Mouse (Mus musculus) layer of hippocampus, adult 8-10 months (tissue): ENCODE results near the gene Esr1. TPM values are rescaled to one million over a fixed set of nuclear protein-coding genes. Genes with fewer than 3 reads are reported as not detected.

Experiments
- total RNA-seq, 4 experiments: library from RNA; stranded (reverse); gene quantifications; 2 replicates each; pipeline ENCODE4 v1.2.4; 2022

Esr1 gene
- total RNA-seq, 4 experiments from 2014 or later = 3.3 to 4.0 (median 3.6) TPM

Other genes starting within 250 kb of the Esr1 start
- 10 to 100 TPM; 11.9 to 14.7 (median 13.0) TPM for gene Zbtb2, start 223.5 kb upstream of the Esr1 start, total RNA-seq
- 10 to 100 TPM; 32.4 to 45.3 (median 38.4) TPM for gene Rmnd1, start 179.2 kb upstream of the Esr1 start, total RNA-seq
- gene Armt1, start 179.1 kb upstream of the Esr1 start, total RNA-seq = 10 to 100 TPM; 17.8 to 28.3 (median 22.7) TPM
- under 1 TPM; 0.59 to 0.94 (median 0.66) TPM for gene Ccdc170, start 129.1 kb upstream of the Esr1 start, total RNA-seq